In genomic region chr9:65235601-65236000, GRCm38 (mm10) we compare ENCODE assay signal across 23 mouse cellular contexts. TPM values are rescaled to one million over a fixed set of nuclear protein-coding genes. Genes with fewer than 3 reads are reported as not detected.
DNase-seq lines count a peak whose midpoint lies in the region; ATAC-seq and TF ChIP-seq lines count a peak whose summit lies in the region.
"Had no signal": no experiment of that assay in that cellular context is flagged by ENCODE, and none has a peak within 500 bp of the region (broad histone marks: within the 10 kb centered on the region; RNA-seq: fewer than 3 reads in every experiment).

No protein-coding gene starts in this region.

- H3K4me2 ChIP-seq in embryonic facial prominence, embryonic 13.5 days = no peak overlapping the region
- H3K4me2 ChIP-seq in liver, embryonic 11.5 days = no peak overlapping the region
- H3K4me2 ChIP-seq in liver, embryonic 15.5 days = no peak overlapping the region
- no peak overlapping the region for H3K4me2 ChIP-seq in liver, embryonic 12.5 days
- no peak overlapping the region for H3K4me2 ChIP-seq in liver, postnatal 0 days (ENCODE audit: low read depth, low read length)

- peaks cover 18% of the 10 kb centered on the region for H3K36me3 ChIP-seq in embryonic facial prominence, embryonic 13.5 days
- H3K36me3 ChIP-seq in embryonic facial prominence, embryonic 10.5 days (replicated peaks) = peaks cover 17% of the 10 kb centered on the region; the same call in 1 of the 2 replicates
- H3K36me3 ChIP-seq in liver, adult 2 months (ENCODE audit: control insufficient read depth, insufficient read depth, low read length) = peaks cover 19% of the 10 kb centered on the region
- H3K36me3 ChIP-seq in liver, embryonic 11.5 days (ENCODE audit: control insufficient read depth, insufficient read depth, low read length) = no peaks in the 10 kb centered on the region
- peaks cover 52% of the 10 kb centered on the region for H3K36me3 ChIP-seq in liver, embryonic 15.5 days (replicated peaks)
- H3K36me3 ChIP-seq in liver, embryonic 12.5 days = peaks cover 59% of the 10 kb centered on the region
- peaks cover 9% of the 10 kb centered on the region for H3K36me3 ChIP-seq in liver, postnatal 0 days (replicated peaks; ENCODE audit: insufficient read depth, low read length)

- H3K27ac ChIP-seq in embryonic facial prominence, embryonic 13.5 days = no peak overlapping the region
- no peak overlapping the region for H3K27ac ChIP-seq in embryonic facial prominence, embryonic 10.5 days (replicated peaks)
- H3K27ac ChIP-seq in liver, adult 2 months (replicated peaks; ENCODE audit: insufficient read depth, low read depth, low read length) = peak overlapping the region; percentile 88
- no peak overlapping the region; the same call in 1 of the 2 replicates for H3K27ac ChIP-seq in liver, embryonic 11.5 days (ENCODE audit: low read depth, low read length)
- H3K27ac ChIP-seq in liver, embryonic 15.5 days (replicated peaks) = 0 out of 2 replicates have a peak overlapping the region, but pooled peaks have one; percentile 14
- no peak overlapping the region for H3K27ac ChIP-seq in liver, embryonic 12.5 days
- 0 out of 2 replicates have a peak overlapping the region, but pooled peaks have one; percentile 19 for H3K27ac ChIP-seq in liver, postnatal 0 days (ENCODE audit: low read depth)

- ATAC-seq in embryonic facial prominence, embryonic 13.5 days (ENCODE audit: insufficient number of reproducible peaks, insufficient read depth, low FRiP score, low TSS enrichment, low read depth) = no peak
- no peak for ATAC-seq in liver, embryonic 11.5 days (replicated peaks; ENCODE audit: low FRiP score)
- no peak for ATAC-seq in liver, embryonic 15.5 days (ENCODE audit: insufficient read depth)
- no peak for ATAC-seq in liver, embryonic 12.5 days
- ATAC-seq in liver, postnatal 0 days = no peak
- ATAC-seq: activated CD4-positive, CD25-positive, alpha-beta regulatory T cell, adult 4 months; CD4-positive, CD25-positive, alpha-beta regulatory T cell, adult 4 months; Patski had no signal

- H3K4me3 ChIP-seq in embryonic facial prominence, embryonic 13.5 days = no peak overlapping the region
- no peak overlapping the region for H3K4me3 ChIP-seq in embryonic facial prominence, embryonic 10.5 days
- no peak overlapping the region for H3K4me3 ChIP-seq in liver, adult 2 months (ENCODE audit: insufficient read depth, low read depth, low read length)
- H3K4me3 ChIP-seq in liver, embryonic 11.5 days (ENCODE audit: low read depth, low read length) = no peak overlapping the region
- no peak overlapping the region for H3K4me3 ChIP-seq in liver, embryonic 15.5 days (replicated peaks)
- no peak overlapping the region for H3K4me3 ChIP-seq in liver, embryonic 12.5 days
- H3K4me3 ChIP-seq in liver, postnatal 0 days (ENCODE audit: low read depth, low read length) = no peak overlapping the region

- no peak for TF ChIP-seq EP300 in liver, postnatal 0 days (IDR thresholded peaks at IDR 0.05; ENCODE audit: low read depth)

- 51% methylated on average over 1 of the region's 1 CpGs for WGBS in embryonic facial prominence, embryonic 13.5 days
- WGBS in embryonic facial prominence, embryonic 10.5 days = 53% methylated on average over 1 of the region's 1 CpGs
- 0% methylated on average over 1 of the region's 1 CpGs for WGBS in liver, adult 2 months
- 55% methylated on average over 1 of the region's 1 CpGs for WGBS in liver, embryonic 11.5 days
- WGBS in liver, embryonic 15.5 days (ENCODE audit: insufficient replicate concordance) = 26% methylated on average over 1 of the region's 1 CpGs
- WGBS in liver, embryonic 12.5 days (ENCODE audit: insufficient replicate concordance) = 46% methylated on average over 1 of the region's 1 CpGs
- 44% methylated on average over 1 of the region's 1 CpGs for WGBS in liver, postnatal 0 days (ENCODE audit: insufficient replicate concordance)

- DNase-seq in embryonic facial prominence, embryonic 10.5 days (ENCODE audit: low spot score) = no peak
- peak; percentile 97 for DNase-seq in liver, adult 2 months (ENCODE audit: extremely low read depth, low read depth, low spot score)
- DNase-seq in liver, embryonic 11.5 days (ENCODE audit: low spot score) = no peak
- DNase-seq in liver, postnatal 0 days = no peak
- no peak for DNase-seq in liver
- DNase-seq: adrenal gland, adult 2 months; adrenal gland, adult 8-10 months; adrenal gland, postnatal 10 days; adrenal gland, postnatal 14 days; adrenal gland, postnatal 25 days; adrenal gland, postnatal 36 days; B cell, adult 2 months; cerebellum, adult 11 months; cerebellum, adult 11-12 months had no signal

- TF ChIP-seq POLR2A in liver, adult 2 months (IDR thresholded peaks at IDR 0.05; ENCODE audit: extremely low read depth, insufficient read depth, low read length) = no peak

- 0 out of 2 replicates have a peak overlapping the region, but pooled peaks have one; percentile 4 for H3K9ac ChIP-seq in embryonic facial prominence, embryonic 13.5 days
- H3K9ac ChIP-seq in liver, adult 2 months (ENCODE audit: low read depth, low read length) = peak overlapping the region; percentile 72
- H3K9ac ChIP-seq in liver, embryonic 11.5 days (ENCODE audit: low read depth, low read length) = no peak overlapping the region
- H3K9ac ChIP-seq in liver, embryonic 15.5 days = no peak overlapping the region
- H3K9ac ChIP-seq in liver, embryonic 12.5 days = no peak overlapping the region
- H3K9ac ChIP-seq in liver, postnatal 0 days (replicated peaks) = no peak overlapping the region

- no peaks in the 10 kb centered on the region for H3K79me2 ChIP-seq in liver, adult 2 months (ENCODE audit: control insufficient read depth, insufficient read depth, low read length)

- TF ChIP-seq CTCF in liver, adult 2 months (IDR thresholded peaks at IDR 0.05; ENCODE audit: low read depth, low read length) = no peak
- no peak for TF ChIP-seq CTCF in liver, postnatal 0 days (IDR thresholded peaks at IDR 0.05; ENCODE audit: low read depth)

- peaks cover 21% of the 10 kb centered on the region for H3K4me1 ChIP-seq in embryonic facial prominence, embryonic 13.5 days
- peaks cover 7% of the 10 kb centered on the region; the same call in 1 of the 2 replicates for H3K4me1 ChIP-seq in embryonic facial prominence, embryonic 10.5 days
- peaks cover 28% of the 10 kb centered on the region for H3K4me1 ChIP-seq in liver, adult 2 months (ENCODE audit: control insufficient read depth, insufficient read depth, low read length)
- 0 out of 2 replicates have a peak, but pooled peaks cover 5% of the 10 kb centered on the region for H3K4me1 ChIP-seq in liver, embryonic 11.5 days (replicated peaks; ENCODE audit: control insufficient read depth, insufficient read depth, low read length)
- H3K4me1 ChIP-seq in liver, embryonic 15.5 days (replicated peaks) = peaks cover 6% of the 10 kb centered on the region
- peaks cover 13% of the 10 kb centered on the region for H3K4me1 ChIP-seq in liver, embryonic 12.5 days
- H3K4me1 ChIP-seq in liver, postnatal 0 days (ENCODE audit: insufficient read depth) = peaks cover 8% of the 10 kb centered on the region; the same call in 1 of the 2 replicates

- no peaks in the 10 kb centered on the region for H3K27me3 ChIP-seq in embryonic facial prominence, embryonic 13.5 days
- no peaks in the 10 kb centered on the region for H3K27me3 ChIP-seq in embryonic facial prominence, embryonic 10.5 days (replicated peaks; ENCODE audit: low read depth, poor library complexity, severe bottlenecking)
- H3K27me3 ChIP-seq in liver, adult 2 months (ENCODE audit: control insufficient read depth, insufficient read depth, low read length) = no peaks in the 10 kb centered on the region
- no peaks in the 10 kb centered on the region for H3K27me3 ChIP-seq in liver, embryonic 11.5 days (replicated peaks; ENCODE audit: control insufficient read depth, insufficient read depth, low read length)
- H3K27me3 ChIP-seq in liver, embryonic 15.5 days = no peaks in the 10 kb centered on the region
- H3K27me3 ChIP-seq in liver, embryonic 12.5 days (replicated peaks) = no peaks in the 10 kb centered on the region
- no peaks in the 10 kb centered on the region for H3K27me3 ChIP-seq in liver, postnatal 0 days (ENCODE audit: insufficient read depth, low read length)
- H3K27me3 ChIP-seq: CH12.LX, Patski had no signal

- no peaks in the 10 kb centered on the region for H3K9me3 ChIP-seq in embryonic facial prominence, embryonic 13.5 days
- H3K9me3 ChIP-seq in embryonic facial prominence, embryonic 10.5 days = no peaks in the 10 kb centered on the region
- no peaks in the 10 kb centered on the region for H3K9me3 ChIP-seq in liver, embryonic 11.5 days (ENCODE audit: control insufficient read depth, low read length)
- H3K9me3 ChIP-seq in liver, embryonic 15.5 days (replicated peaks) = no peaks in the 10 kb centered on the region
- no peaks in the 10 kb centered on the region for H3K9me3 ChIP-seq in liver, embryonic 12.5 days (replicated peaks)
- H3K9me3 ChIP-seq in liver, postnatal 0 days (ENCODE audit: low read length) = no peaks in the 10 kb centered on the region
- H3K9me3 ChIP-seq: G1E had no signal

RNA-seq across cellular contexts. Expression of gene Cilp, which starts 29.4 kb away (rescaled TPM):
- 0.74 and 1.2 TPM in 2 replicates for polyA plus RNA-seq in embryonic facial prominence, embryonic 13.5 days (2015; fragmentation: Nextera tagmentation; extraction: Ambion mirVana)
- 0.05 and 0.15 TPM in 2 replicates for polyA plus RNA-seq in embryonic facial prominence, embryonic 10.5 days (2016; fragmentation: Nextera tagmentation; extraction: Ambion mirVana)
- total RNA-seq in liver, adult 2 months (2014; rRNA removed) = 0.18 and 0.20 TPM in 2 replicates
- 0.12 and 0.15 TPM in 2 replicates for polyA plus RNA-seq in liver, adult 2 months (2012; rRNA removed)
- 0.07 and 0.12 TPM in 2 replicates for polyA plus RNA-seq in liver, embryonic 11.5 days (2014; fragmentation: Nextera tagmentation; extraction: Ambion mirVana)
- polyA plus RNA-seq in liver, embryonic 15.5 days (2015; fragmentation: Nextera tagmentation; extraction: Ambion mirVana) = 0.15 and 0.17 TPM in 2 replicates
- polyA plus RNA-seq in liver, embryonic 12.5 days (2016; fragmentation: Nextera tagmentation; extraction: Ambion mirVana) = 0.06 TPM in 1 of 2 replicates, not detected in the other
- 0.06 and 0.08 TPM in 2 replicates for polyA plus RNA-seq in liver, postnatal 0 days (2015; fragmentation: Nextera tagmentation; extraction: Ambion mirVana)
- total RNA-seq: CH12.LX, MEL had no signal
- polyA plus RNA-seq: activated CD4-positive, CD25-positive, alpha-beta regulatory T cell, adult 4 months; CD4-positive, CD25-positive, alpha-beta regulatory T cell, adult 4 months; G1E; Patski had no signal

RNA-seq across cellular contexts. Expression of gene Parp16, which starts 40.4 kb away (rescaled TPM):
- polyA plus RNA-seq in embryonic facial prominence, embryonic 13.5 days (2015; fragmentation: Nextera tagmentation; extraction: Ambion mirVana) = 7.1 and 8.1 TPM in 2 replicates
- polyA plus RNA-seq in embryonic facial prominence, embryonic 10.5 days (2016; fragmentation: Nextera tagmentation; extraction: Ambion mirVana) = 8.2 and 8.3 TPM in 2 replicates
- total RNA-seq in liver, adult 2 months (2014; rRNA removed) = 11.3 and 12.6 TPM in 2 replicates
- polyA plus RNA-seq in liver, adult 2 months (2012; rRNA removed) = 11.4 and 13.6 TPM in 2 replicates
- 7.3 and 7.5 TPM in 2 replicates for polyA plus RNA-seq in liver, embryonic 11.5 days (2014; fragmentation: Nextera tagmentation; extraction: Ambion mirVana)
- polyA plus RNA-seq in liver, embryonic 15.5 days (2015; fragmentation: Nextera tagmentation; extraction: Ambion mirVana) = 9.5 and 10.2 TPM in 2 replicates
- 7.7 and 8.6 TPM in 2 replicates for polyA plus RNA-seq in liver, embryonic 12.5 days (2016; fragmentation: Nextera tagmentation; extraction: Ambion mirVana)
- 11.7 and 12.0 TPM in 2 replicates for polyA plus RNA-seq in liver, postnatal 0 days (2015; fragmentation: Nextera tagmentation; extraction: Ambion mirVana)

RNA-seq across cellular contexts. Expression of gene Clpx, which starts 58.5 kb away (rescaled TPM):
- polyA plus RNA-seq in embryonic facial prominence, embryonic 13.5 days (2015; fragmentation: Nextera tagmentation; extraction: Ambion mirVana) = 56.2 TPM in 2 replicates
- polyA plus RNA-seq in embryonic facial prominence, embryonic 10.5 days (2016; fragmentation: Nextera tagmentation; extraction: Ambion mirVana) = 48.3 and 50.9 TPM in 2 replicates
- total RNA-seq in liver, adult 2 months (2014; rRNA removed) = 54.0 and 56.1 TPM in 2 replicates
- 39.2 and 62.4 TPM in 2 replicates for polyA plus RNA-seq in liver, adult 2 months (2012; rRNA removed)
- polyA plus RNA-seq in liver, embryonic 11.5 days (2014; fragmentation: Nextera tagmentation; extraction: Ambion mirVana) = 49.3 and 54.5 TPM in 2 replicates
- 33.3 and 35.9 TPM in 2 replicates for polyA plus RNA-seq in liver, embryonic 15.5 days (2015; fragmentation: Nextera tagmentation; extraction: Ambion mirVana)
- 34.9 and 36.8 TPM in 2 replicates for polyA plus RNA-seq in liver, embryonic 12.5 days (2016; fragmentation: Nextera tagmentation; extraction: Ambion mirVana)
- 109 and 119 TPM in 2 replicates for polyA plus RNA-seq in liver, postnatal 0 days (2015; fragmentation: Nextera tagmentation; extraction: Ambion mirVana)

Comparison
In these comparisons a context has a peak if more than half of its experiments do, and no peak if none do; other contexts are left out.
1. H3K27ac ChIP-seq: peak in liver, adult 2 months (single experiment), liver, embryonic 15.5 days (single experiment) and liver, postnatal 0 days (single experiment); none in embryonic facial prominence, embryonic 13.5 days (single experiment), embryonic facial prominence, embryonic 10.5 days (single experiment), liver, embryonic 11.5 days (single experiment) and liver, embryonic 12.5 days (single experiment).
2. H3K9ac ChIP-seq: peak in embryonic facial prominence, embryonic 13.5 days (single experiment) and liver, adult 2 months (single experiment); none in liver, embryonic 11.5 days (single experiment), liver, embryonic 15.5 days (single experiment), liver, embryonic 12.5 days (single experiment) and liver, postnatal 0 days (single experiment).